Mouse (Mus musculus) intestine, postnatal 0 days (tissue): ENCODE measurements around the gene Lyg2. TPM values are rescaled to one million over a fixed set of nuclear protein-coding genes. Genes with fewer than 3 reads are reported as not detected.

Source experiments
- ATAC-seq: fragments of 200-750 bp; cut with Nextera tagmentation; 2 replicates; pipeline ENCODE4 v1.8.0; 2017; ENCODE audit warnings: mild to moderate bottlenecking, moderate TSS enrichment, moderate library complexity
- H3K27ac ChIP-seq: fragments of 300-500 bp; sonication (generic); 2 replicates; pipeline ENCODE4 v1.5.1; 2014; ENCODE audit warnings: mild to moderate bottlenecking, low read depth, low read length, moderate library complexity
- H3K27me3 ChIP-seq: fragments of 300-500 bp; sonication (generic); replicated peaks from 2 replicates; pipeline ENCODE4 v1.6.1; 2014; ENCODE audit warnings: low read length, mixed read lengths; ENCODE audit not compliant: control insufficient read depth, insufficient read depth
- H3K36me3 ChIP-seq: fragments of 300-500 bp; sonication (generic); 2 replicates; pipeline ENCODE4 v1.6.1; 2014; ENCODE audit warnings: mild to moderate bottlenecking, moderate library complexity; ENCODE audit not compliant: control insufficient read depth, insufficient read depth
- H3K4me1 ChIP-seq: fragments of 300-500 bp; sonication (generic); replicated peaks from 2 replicates; pipeline ENCODE4 v1.6.1; 2014; ENCODE audit warnings: antibody characterized with exemption, low read length, mixed read lengths; ENCODE audit not compliant: control insufficient read depth, insufficient read depth
- H3K4me2 ChIP-seq: fragments of 300-500 bp; sonication (generic); replicated peaks from 2 replicates; pipeline ENCODE4 v1.6.1; 2014; ENCODE audit warnings: low read depth, mild to moderate bottlenecking, moderate library complexity
- H3K4me3 ChIP-seq: fragments of 300-500 bp; sonication (generic); 2 replicates; pipeline ENCODE4 v1.5.1; 2014; ENCODE audit warnings: low read depth, low read length
- H3K9ac ChIP-seq: fragments of 300-500 bp; sonication (generic); 2 replicates; pipeline ENCODE4 v1.6.1; 2014; ENCODE audit warnings: mild to moderate bottlenecking, low read depth, low read length
- H3K9me3 ChIP-seq: fragments of 300-500 bp; sonication (generic); 2 replicates; pipeline ENCODE4 v1.6.1; 2016; ENCODE audit warnings: mixed run types; ENCODE audit not compliant: control insufficient read depth
- CTCF ChIP-seq: sonication (generic); IDR thresholded peaks from 2 replicates; pipeline ENCODE4 v1.5.1; 2016; ENCODE audit warnings: low read depth, mild to moderate bottlenecking, control low read depth, antibody characterized with exemption, moderate library complexity
- WGBS: fragments of 180-500 bp; shearing (Covaris S2); extraction: QIAGEN DNeasy Blood & Tissue Kit; methylation state at CpG from one replicate; pipeline ENCODE4 v1.1.7; 2014; 5-methylcytosine and 5-hydroxymethylcytosine counted together
- polyA plus RNA-seq: library from polyadenylated mRNA; unstranded; fragments of >200 nt; fragmentation: Nextera tagmentation; extraction: Ambion mirVana; gene quantifications from 2 replicates; pipeline ENCODE4 v1.2.1, GENCODE M21; 2015

The Lyg2 gene
- polyA plus RNA-seq, 1 experiment from 2014 or later = not detected

- Histone ChIP-seq H3K36me3 (peaks cover 2% of the 10 kb centered on the region), H3K9me3 (no peaks in the 10 kb centered on the region), H3K4me2 (peak within 1 kb of the TSS; percentile 77), H3K4me3 (peak within 1 kb of the TSS; percentile 85), H3K4me1 (0 out of 2 replicates have a peak, but pooled peaks cover 7% of the 10 kb centered on the region), H3K27ac (peak within 1 kb of the TSS; percentile 87), H3K9ac (peak within 1 kb of the TSS; percentile 70), H3K27me3 (no peaks in the 10 kb centered on the region)
- ATAC-seq = peak; percentile 90
- peak; percentile 25; the same call in 1 of the 2 replicates for TF ChIP-seq CTCF
- under 1% methylated on average over 41 of the region's 41 CpGs for WGBS
Measured at GRCm38 (mm10) chr1:37890025-37890652, 26.2 kb downstream of the Lyg2 start, which contains the start of the genes Mitd1 and Mrpl30. Gene Mitd1, minus strand, starts transcription at chr1:37890411. Gene Mrpl30, plus strand, starts transcription at chr1:37890477.

GRCm38 (mm10) chr1:37889206-37889605 is 27.1 kb downstream of the Lyg2 start:
- no peak for TF ChIP-seq CTCF
- ATAC-seq = no peak
- Histone ChIP-seq H3K27ac (0 out of 2 replicates have a peak overlapping the region, but pooled peaks have one; percentile 87), H3K4me1 (0 out of 2 replicates have a peak, but pooled peaks cover 7% of the 10 kb centered on the region), H3K9me3 (no peaks in the 10 kb centered on the region), H3K36me3 (peaks cover 10% of the 10 kb centered on the region), H3K27me3 (no peaks in the 10 kb centered on the region), H3K9ac (peak overlapping the region; percentile 70), H3K4me3 (peak overlapping the region; percentile 85), H3K4me2 (peak overlapping the region; percentile 77)
- WGBS = 81% methylated on average over 7 of the region's 7 CpGs

DNA sequence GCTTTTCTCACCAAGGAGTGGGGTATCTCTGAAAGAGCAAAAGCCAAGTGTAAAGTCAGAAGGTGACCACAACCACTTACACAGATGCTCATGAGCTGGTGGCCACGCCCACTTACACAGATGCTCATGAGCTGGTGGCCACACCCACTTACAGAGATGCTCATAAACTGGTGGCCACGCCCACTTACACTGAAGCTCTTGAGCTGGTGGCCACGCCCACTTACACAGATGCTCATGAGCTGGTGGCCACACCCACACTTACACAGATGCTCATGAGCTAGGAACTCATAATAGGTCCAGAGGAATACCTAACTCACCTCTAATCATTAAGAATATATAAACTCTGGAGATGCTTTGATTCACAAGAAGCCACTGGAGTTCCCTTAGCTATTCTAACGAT is 31.8 kb downstream of the Lyg2 start:
- Histone ChIP-seq H3K9ac (no peak overlapping the region), H3K36me3 (peaks cover 50% of the 10 kb centered on the region), H3K4me2 (no peak overlapping the region), H3K9me3 (no peaks in the 10 kb centered on the region), H3K4me1 (0 out of 2 replicates have a peak, but pooled peaks cover 5% of the 10 kb centered on the region), H3K4me3 (no peak overlapping the region), H3K27ac (no peak overlapping the region), H3K27me3 (no peaks in the 10 kb centered on the region)
- no peak for TF ChIP-seq CTCF
- WGBS = 81% methylated on average over 4 of the region's 4 CpGs
- no peak; the same call in 1 of the 2 replicates for ATAC-seq

GRCm38 (mm10) chr1:37883411-37883810 is 32.9 kb downstream of the Lyg2 start:
- no peak for TF ChIP-seq CTCF
- ATAC-seq = no peak
- no peaks in the 10 kb centered on the region for H3K9me3 ChIP-seq
- H3K4me2 ChIP-seq = no peak overlapping the region
- no peak overlapping the region for H3K27ac ChIP-seq
- no peaks in the 10 kb centered on the region for H3K4me1 ChIP-seq
- no peaks in the 10 kb centered on the region for H3K27me3 ChIP-seq
- 85% methylated on average over 4 of the region's 4 CpGs for WGBS
- no peak overlapping the region for H3K9ac ChIP-seq
- peaks cover 60% of the 10 kb centered on the region for H3K36me3 ChIP-seq
- H3K4me3 ChIP-seq = no peak overlapping the region

GRCm38 (mm10) chr1:37877736-37878460 is 38.4 kb downstream of the Lyg2 start:
- H3K4me3 ChIP-seq = no peak overlapping the region
- no peak for TF ChIP-seq CTCF
- H3K9me3 ChIP-seq = no peaks in the 10 kb centered on the region
- H3K36me3 ChIP-seq = peaks cover 73% of the 10 kb centered on the region
- H3K27ac ChIP-seq = no peak overlapping the region
- no peaks in the 10 kb centered on the region for H3K4me1 ChIP-seq
- no peak overlapping the region for H3K4me2 ChIP-seq
- WGBS = 95% methylated on average over 13 of the region's 13 CpGs
- H3K27me3 ChIP-seq = no peaks in the 10 kb centered on the region
- ATAC-seq = no peak
- no peak overlapping the region for H3K9ac ChIP-seq

- H3K4me1 ChIP-seq = no peaks in the 10 kb centered on the region
- peak overlapping the region; percentile 79 for H3K4me2 ChIP-seq
- ATAC-seq = no peak
- TF ChIP-seq CTCF = no peak
- no peak overlapping the region for H3K9ac ChIP-seq
- 54% methylated on average over 4 of the region's 4 CpGs for WGBS
- peaks cover 29% of the 10 kb centered on the region for H3K36me3 ChIP-seq
- H3K4me3 ChIP-seq = no peak overlapping the region
- no peak overlapping the region for H3K27ac ChIP-seq
- H3K9me3 ChIP-seq = no peaks in the 10 kb centered on the region
- no peaks in the 10 kb centered on the region for H3K27me3 ChIP-seq
Measured at GRCm38 (mm10) chr1:37873157-37873556, 43.1 kb downstream of the Lyg2 start.
